Mouse (Mus musculus): ENCODE results near the gene S100a3.

- TF ChIP-seq MYC (IDR thresholded peaks at IDR 0.05; ENCODE audit: low read depth, low read length) (no peak), GATA1 (IDR thresholded peaks at IDR 0.05; ENCODE audit: low read depth, low read length) (no peak), MAFK (IDR thresholded peaks at IDR 0.05; ENCODE audit: borderline replicate concordance, low read depth, low read length) (no peak), CTCF (IDR thresholded peaks at IDR 0.05 in 2 of 3, conservative IDR thresholded peaks at IDR 0.05 in 1 of 3; ENCODE audit: control insufficient read depth in 1 of 3, insufficient read depth in 1 of 3, low read depth in 2 of 3, low read length in 3 of 3, poor library complexity in 1 of 3, severe bottlenecking in 1 of 3) (no peak), ZKSCAN1 (IDR thresholded peaks at IDR 0.05; ENCODE audit: low read depth, low read length) (no peak), POLR2A (IDR thresholded peaks at IDR 0.05; ENCODE audit: control insufficient read depth in 1 of 2, insufficient read depth in 1 of 2, low read depth in 1 of 2, low read length in 2 of 2, poor library complexity in 1 of 2) (no peak), ELF1 (IDR thresholded peaks at IDR 0.05; ENCODE audit: low read depth, low read length) (no peak), CHD2 (IDR thresholded peaks at IDR 0.05; ENCODE audit: low read length) (no peak), NRF1 (IDR thresholded peaks at IDR 0.05; ENCODE audit: insufficient read depth, low read depth, low read length, poor library complexity, severe bottlenecking) (no peak), EP300 (IDR thresholded peaks at IDR 0.05; ENCODE audit: low read depth in 1 of 2, low read length in 2 of 2) (no peak), TAL1 (IDR thresholded peaks at IDR 0.05; ENCODE audit: low read length) (no peak), E2F4 (IDR thresholded peaks at IDR 0.05; ENCODE audit: borderline replicate concordance, low read depth, low read length) (no peak), MAX (IDR thresholded peaks at IDR 0.05; ENCODE audit: low read length) (no peak), TBP (IDR thresholded peaks at IDR 0.05; ENCODE audit: low read depth, low read length) (no peak)
Observed at GRCm38 (mm10) chr3:90648981-90649380, 88.6 kb downstream of the S100a3 start.
